Mouse (Mus musculus): ENCODE results near the gene Dpf3.

Gene Dpf3

DNA sequence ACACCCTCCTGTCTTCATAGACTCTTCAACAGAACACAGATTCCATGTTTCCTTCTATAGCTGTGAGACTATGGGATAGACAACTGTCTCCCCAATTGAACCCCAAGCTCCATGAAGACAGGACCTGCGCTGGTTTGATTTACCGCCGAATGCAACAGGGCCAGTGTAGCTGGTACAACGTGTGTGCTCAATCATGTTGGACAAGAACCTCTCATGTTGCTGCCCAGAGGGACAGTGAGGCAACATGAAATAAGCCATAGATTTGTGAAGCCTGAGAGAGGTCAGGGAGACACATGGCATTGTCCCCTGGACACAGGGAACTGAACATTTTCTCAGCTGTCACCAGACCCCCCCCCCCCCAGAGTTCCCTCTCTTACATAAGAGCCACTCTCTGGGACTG is 21.5 kb downstream of the Dpf3 start:
- no peak for DNase-seq

DNA sequence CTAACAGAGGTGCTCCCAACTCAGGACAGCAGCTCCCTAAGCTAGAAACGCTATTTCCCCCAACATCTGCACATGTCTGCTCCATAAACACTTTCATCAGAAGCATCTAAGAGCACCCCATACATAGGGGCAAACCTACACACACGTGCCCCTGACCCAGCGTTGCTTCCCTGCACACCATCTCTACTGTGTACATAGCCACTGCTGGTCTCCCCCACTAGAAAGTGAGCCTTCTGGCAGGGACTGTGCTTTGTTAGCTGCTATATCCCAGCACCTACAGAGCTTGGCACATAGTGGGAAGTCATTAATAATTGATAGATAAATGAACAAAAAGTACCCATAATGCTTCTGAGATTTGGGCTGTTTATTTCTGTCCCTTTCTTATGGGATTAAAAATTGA is 27.2 kb downstream of the Dpf3 start:
- no peak for DNase-seq

DNA sequence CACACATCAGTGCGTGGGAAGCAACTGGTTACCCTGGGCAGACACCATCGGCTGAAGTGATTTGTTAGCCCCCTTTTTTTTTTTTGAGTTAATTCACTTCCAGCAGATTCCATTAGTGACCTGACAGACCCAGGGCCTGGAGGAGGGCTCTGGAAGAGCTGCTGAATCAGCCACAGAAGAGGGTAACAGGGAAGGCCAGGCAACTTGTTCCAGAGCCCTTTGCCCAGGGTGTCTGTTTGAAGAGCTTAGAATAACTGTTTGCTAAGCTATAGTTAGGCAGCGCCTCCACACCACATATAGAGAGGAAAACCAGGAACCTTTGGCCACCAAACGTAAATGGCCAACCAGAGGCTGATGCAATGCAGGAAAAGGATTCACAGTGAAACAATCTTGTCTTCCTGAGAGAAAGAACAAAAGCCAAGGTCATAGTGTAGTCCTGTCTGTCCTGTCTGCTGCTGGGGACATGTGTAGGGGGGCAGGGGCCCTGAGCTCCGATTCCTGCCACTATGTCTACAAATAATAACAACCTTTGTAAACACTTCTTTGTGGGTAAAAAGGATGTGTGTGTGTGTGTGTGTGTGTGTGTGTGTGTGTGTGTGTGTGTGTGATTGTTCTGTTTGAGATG is 32.7 kb downstream of the Dpf3 start:
- no peak for DNase-seq

DNA sequence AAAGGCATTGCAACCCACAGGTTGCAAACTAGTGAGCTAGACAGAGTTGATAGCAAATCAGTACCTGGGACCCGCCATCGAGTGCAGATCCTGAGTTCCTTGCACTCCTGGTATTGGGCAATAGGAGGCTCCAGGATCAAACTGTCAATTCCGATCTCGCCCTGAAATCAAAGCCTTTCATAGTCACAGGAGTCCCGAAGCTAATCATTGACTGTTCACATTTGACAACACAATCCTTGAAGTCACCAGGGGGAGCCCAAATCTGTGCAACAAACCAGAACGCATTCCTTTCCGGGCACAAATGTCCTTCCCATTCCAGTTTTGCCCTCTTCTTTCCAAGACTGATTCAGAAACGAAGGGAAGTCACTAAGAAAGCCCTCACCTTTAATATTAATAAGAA is 35.7 kb downstream of the Dpf3 start:
- DNase-seq, result no peak

DNA sequence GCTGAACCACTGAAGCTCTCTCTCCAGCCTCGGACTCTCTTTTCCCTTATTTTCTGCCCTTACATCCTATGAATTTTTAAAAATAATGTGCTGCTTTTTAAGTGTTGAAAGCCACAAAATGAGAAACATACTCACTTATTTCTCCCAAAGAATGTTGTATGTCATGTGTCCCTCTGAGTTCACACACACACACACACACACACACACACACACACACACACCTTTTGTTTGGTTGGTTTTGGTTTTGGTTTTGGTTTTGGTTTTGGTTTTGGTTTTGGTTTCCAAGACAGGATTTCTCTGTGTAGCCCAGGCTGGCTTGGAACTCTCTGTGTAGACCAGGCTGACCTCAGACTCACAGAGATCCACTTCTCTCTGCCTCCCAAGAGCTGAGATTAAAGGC is 37.0 kb downstream of the Dpf3 start:
- DNase-seq, result no peak

DNA sequence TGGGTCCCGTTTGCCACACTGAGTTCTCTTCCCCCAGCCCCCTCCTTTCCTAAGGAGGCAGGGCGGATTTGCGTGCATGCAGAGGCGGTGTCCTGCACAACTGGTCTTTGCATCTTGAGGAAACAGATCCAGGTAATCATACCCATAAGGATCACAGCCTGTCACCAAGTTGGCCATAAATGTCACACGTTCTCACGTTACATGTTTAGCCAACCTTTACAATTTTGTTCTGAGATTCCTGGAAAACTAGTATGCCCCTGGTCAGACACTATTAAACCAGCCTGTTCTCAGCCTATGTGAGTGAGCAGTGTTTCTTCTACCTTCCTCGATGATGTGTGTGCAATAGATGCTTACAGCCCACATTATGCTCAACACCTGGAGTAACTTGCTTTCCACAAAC is 38.3 kb downstream of the Dpf3 start:
- DNase-seq, result no peak

DNA sequence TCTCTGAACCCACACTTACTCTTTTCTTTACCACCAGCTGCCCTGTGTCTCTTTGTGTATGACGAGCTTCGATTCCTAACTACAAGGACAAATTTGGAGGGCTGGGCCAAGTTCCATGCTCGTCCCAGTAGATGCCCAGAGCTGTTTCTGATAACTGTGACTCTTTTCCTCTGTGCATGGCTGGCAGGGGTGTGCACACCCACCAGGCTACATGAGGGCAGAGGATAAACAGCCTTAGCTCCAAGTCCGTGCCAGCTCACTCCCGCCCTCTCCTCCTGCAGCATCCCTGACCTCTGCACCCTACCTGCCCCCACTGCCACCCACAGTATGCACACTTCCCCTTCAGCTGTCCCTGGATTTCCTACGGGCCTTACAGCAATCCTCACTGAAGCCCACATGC is 41.9 kb downstream of the Dpf3 start:
- no peak for DNase-seq

DNA sequence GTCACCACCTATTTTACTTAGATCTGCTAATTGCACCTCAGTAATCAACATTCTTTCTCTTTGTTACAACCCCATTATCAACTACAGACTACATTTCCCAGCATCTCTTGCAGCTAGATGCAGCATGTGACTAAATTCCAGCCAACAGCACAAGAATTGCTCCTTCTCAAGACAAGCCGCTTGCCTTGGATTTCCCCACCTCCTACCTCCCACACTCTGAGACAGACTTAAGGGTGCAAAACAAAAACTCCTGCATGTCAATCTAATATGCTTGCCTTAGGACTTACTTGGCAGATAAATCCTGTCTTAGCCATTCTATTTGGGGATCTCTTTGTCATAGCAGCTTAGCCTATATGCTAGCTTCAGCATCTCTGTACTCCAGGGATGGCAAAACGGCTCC is 43.1 kb downstream of the Dpf3 start:
- DNase-seq, result no peak

DNA sequence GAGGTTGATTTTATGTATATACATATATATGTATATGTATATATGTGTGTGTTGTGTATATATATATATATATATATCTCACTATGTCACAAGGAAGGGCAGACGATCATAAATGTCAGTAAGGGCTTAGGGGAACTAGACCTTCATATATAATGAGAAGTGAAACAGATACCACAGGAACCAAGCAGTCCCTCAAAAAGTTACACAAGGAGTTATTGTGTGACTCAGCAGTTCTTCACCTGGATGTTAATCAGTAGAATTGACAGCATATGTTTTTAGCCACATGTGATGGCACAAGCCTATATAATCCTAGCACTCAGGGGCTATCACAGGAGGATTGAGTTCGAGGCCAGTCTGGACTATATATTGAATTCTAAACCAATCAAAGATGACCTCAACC is 49.5 kb downstream of the Dpf3 start:
- DNase-seq, result no peak

DNA sequence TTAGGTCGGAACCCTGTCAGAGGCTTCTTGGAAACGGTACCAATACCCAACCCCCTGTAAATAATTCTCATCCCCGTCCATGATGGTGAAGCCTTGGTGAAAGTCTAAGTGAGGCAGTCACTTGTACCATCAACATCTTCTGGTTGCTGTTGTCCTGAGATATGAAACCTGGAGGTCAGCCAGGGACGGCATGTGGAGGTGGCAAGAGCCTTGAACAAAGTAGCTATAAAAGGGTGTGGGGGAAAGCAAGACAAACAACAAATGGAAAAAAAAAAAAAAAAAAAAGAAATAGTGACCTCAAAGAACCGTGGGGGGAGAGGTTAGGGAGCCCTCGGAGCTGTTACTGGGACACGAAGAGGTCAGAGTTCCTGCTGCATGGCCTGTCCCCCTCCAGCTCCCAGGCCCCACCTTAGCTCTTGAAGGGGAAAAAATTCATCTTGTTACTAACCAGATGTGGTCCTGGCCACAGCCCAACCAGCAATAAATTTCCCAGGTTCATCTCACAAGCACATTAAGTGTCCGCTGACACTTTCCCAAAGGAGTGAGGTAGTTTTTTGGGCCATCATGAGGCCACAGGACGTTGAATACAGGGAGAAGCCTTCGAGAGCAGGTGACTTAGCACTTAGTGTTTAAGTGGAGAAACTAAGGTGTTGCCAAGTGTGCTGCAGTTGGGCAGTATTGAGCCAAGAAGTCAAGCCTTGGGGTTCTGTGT is 53.4 kb downstream of the Dpf3 start:
- DNase-seq, result no peak

DNA sequence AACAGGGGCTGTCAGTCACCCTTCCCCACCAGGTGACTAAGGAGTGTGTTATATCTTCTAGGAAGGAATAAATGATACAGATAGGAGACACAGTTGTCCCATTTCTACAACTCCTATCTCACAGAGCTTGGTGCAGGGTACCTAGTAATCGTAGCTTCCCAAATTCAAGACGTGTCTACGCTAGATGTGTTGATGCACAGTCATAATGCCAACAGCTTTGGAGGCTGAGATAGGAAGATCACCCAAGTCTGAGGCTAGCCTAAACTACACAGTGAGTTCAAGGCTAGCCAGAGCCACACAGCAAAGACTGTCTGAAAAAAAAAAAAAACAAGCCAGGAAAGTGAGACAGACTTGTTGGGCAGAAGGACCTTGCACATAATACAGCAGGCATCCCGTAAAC is 54.1 kb downstream of the Dpf3 start:
- no peak for DNase-seq

DNA sequence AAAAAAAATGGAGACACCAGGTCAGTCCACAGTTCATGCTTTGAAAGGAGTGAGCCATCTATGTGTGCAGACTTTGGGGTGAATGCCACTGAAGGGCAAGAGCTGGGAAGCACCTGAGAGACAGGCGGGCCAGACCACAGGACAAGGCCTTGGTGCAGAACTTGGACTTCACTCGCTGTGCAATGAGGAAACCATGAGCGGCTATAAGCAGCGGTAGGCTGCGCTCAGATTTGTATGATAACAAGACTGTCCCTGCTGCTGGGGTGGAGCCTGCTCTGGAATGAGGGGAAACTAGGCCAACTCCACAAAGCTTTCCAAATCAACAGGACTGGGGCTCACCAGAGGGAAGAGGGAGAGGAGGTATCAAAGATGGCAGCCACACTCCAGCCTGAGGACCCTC is 57.3 kb downstream of the Dpf3 start:
- peak; percentile 26 for DNase-seq

DNA sequence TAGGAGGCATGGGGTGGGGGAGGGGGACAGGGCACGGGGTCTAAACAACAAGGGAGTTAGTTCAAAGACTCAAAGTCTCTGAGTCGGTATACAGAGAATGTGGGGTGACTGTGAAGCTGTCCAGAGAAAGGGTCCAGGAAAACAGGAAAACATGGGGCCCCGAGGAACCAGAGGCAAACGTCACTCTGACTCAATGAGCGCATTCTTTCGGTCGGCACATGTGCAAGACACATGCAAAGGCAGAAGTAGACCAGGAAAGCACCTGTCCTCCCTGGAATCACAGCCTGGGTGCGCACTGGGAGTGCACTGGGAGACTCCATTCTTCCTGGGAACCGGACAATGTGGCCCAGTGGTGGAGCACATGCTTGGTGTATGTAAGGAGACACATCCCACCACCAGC is 59.5 kb downstream of the Dpf3 start:
- DNase-seq, result no peak

DNA sequence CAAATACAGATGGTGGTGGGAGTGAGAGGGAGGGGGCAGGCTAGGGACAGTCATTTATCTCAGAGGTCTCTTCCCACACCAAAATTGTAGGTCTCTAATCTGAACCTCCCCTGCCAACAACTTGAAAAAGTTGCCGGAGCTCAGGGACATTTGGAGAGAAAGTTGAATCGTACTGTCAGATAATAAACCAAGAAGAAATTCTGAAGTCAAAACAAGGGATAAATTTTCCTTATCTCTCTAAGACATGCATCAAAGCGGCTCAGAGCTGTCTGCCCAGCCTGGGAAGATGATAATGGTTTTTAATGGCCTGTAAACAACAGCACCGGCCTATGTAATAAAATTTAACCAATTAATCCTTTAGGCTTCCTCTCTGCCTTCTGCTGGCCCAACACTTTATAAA is 59.9 kb downstream of the Dpf3 start:
- no peak for DNase-seq

DNA sequence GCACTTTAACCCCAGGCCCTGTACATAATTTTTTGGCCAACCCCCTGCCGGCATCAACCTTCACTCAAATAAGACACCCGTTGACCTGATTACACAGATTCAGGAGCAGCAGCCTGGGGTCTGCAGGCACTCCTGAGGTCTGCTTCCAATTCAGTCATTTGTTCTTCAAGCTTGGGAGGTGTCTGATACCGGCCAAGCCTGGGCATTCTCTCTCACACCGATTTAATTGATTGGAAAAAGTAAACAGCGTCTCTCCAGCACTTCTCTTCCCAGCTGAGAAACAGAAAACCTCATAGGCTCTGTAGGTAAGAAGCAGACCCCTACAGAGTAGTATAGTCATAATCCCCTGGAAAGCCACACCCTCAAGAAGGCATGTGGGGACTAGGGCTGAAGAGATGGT is 61.2 kb downstream of the Dpf3 start:
- DNase-seq, result no peak

DNA sequence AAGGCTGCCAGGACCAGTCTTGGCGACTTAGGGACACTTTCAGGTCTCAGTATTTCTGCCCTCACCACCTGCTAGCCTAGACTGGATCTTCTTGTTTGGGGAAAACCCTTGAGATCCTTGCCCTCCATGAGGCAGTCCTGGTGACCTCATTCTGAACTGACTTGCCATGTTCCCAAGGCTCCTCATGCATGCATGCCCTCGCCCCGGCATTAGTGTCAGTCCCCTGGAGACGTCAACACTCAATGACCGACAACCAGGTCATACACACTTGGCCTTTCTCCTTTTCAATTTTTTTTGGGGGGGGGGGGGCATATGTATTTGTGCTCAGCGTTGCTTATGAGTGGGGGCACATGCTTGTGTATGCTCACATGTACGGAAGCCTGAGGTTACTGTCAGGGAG is 61.8 kb downstream of the Dpf3 start:
- peak; percentile 69 for DNase-seq

DNA sequence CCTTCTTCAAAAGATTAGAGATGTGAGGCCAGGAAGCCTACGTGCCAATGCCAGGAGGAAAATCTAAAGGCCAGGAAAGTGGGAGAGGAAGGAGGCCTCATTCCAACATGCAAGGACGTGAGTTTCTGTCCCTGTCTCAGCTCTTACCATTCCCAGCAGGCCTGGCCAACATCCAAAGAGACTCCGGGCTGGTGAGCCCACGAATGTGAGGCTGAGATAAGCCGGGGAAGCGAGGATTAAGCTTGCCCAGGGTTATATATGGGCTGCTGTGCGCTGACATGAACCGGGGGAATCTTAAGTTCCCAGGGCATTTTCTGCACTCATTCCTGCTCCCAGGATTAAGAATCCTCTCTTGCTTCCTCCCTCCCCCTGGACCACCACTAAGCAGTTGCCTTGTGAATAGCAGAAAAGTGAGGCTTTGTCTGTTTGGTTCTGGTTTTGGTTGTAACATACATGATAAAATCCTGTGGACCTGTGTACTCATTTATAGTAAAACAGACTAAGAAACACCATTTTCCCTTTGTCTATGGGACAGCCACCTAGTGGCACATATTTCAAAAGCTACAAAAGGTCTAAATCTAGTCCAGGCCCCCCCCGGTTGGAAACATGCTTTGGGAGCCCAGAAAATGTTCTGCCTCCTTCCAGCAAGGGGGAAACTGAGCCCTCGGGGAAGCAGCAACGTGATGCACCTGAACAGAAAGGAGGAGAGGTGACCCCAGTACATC is 62.6 kb downstream of the Dpf3 start:
- peak; percentile 59 for DNase-seq

DNA sequence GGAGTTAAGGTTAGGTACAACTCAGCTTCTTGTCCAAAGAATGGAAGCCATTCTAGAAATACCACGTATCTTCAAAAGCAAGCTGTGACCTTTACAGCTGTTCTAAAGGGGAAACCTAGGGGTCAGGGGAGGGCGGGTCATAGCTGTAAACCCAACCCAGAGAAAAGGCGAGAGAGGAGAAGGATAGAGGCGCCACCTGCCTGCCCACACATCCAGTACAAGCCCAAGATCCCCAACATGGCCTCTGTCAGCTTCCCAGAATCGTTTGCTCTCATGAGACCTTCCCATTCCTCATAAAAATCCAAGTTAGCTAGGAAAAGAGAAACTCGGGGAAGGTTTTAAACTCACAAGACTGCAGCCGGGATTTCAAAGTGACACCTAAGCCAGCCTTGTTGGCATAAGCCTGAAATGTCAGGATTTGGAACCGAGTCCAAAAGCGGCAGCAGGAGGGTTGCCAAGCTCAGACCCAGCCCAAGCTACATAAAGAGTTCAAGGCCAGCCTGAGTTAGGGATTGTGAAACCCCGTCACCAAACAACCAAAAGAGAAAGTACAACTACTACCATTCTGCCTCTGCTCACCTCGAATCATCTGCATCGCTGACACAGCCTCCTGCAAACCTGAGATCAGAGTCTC is 63.3 kb downstream of the Dpf3 start:
- DNase-seq, result no peak

DNA sequence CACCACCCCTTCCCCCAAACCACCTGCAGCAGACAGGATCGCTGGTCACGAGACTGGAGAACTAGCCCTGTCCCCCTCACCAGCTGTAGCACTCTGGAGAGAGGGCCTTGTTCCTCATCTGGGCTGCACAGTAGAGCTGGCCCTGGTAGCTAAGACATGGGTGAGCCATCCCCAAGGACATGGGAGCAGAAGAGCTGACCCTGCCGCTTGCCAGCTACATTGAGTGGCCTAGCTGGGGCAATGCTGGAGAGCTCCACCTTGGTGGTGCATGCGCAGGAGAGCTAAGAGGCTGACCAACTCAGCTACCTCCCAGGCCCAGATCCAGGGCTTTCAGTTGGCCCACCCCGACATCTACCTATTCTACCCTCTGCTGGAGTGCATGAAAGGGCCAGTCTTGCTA is 67.2 kb downstream of the Dpf3 start:
- DNase-seq, result no peak

DNA sequence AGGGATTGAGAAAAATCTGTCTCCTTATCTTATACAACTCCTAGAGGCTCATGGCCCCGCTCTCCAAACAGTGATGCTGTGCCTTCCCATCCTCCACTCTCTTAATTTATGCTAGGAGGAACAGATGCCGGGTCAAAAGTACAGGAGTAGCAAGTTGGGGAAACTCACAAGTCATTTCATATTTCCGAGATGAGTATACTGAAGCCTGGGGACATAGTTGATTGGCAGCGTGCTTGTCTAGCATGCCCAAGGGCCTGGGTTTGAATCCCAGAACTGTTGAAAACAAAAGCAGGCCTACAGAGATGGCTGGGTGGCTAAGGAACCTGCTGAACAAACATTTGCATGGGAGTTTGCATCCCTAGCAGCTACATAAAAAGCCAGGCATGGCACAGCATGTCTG is 72.3 kb downstream of the Dpf3 start:
- no peak for DNase-seq

DNA sequence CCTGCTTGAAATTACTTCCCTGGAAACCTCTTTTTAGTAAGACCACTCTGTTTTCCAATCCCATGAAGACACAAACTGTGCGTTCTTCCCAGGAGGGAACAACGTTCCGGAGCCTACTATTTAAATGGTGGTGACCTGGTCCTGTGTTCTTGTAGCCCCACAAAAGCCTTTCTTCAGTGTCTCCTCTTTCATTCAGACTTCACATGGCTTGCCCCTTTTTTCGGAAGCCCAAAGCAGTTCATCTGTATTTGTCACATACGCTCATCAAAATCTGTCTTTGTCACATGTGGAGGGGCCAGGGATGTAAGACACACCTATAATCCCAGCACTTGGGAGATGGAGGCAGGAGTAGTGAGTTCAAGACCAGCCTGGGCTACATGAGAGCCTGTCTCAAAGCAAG is 73.8 kb downstream of the Dpf3 start:
- no peak for DNase-seq

DNA sequence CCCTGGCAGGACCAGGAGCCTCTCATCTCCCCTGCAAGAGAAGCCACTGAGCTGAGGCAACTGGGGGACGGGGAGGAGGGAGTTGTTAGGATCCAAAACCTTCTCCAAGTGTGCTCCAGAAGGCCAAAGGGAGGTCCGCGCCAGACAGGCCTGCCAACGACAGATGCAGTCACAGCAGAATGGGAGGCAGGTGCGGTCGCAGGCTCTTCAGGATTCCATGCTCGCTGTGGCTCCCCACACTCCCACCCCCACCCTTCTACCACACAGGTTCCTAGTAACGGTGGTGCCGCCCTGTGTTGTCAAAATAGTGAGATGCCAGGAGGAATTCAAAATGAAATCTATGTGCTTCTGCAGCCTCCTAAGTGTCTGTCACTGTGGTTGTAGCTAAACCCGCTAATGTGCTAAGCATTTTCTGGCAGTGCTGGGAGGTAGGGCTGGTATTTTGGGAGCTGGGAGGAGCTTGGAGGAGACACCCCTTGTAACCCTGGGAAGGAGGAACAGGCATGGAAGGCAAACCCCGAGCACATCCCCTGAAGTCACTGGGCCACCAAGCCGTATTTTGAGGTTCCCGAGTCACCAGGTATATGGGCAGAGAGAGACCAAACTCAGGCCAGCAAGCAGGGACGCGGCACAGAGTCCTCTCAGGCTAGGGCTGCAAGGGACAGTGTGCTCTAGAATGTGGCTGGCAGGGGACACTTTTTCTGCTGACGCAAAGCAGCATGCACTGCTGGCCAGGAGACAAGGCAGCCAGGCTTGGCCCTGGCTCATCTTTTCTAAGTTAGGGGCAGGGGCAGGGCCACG is 75.6 kb downstream of the Dpf3 start:
- DNase-seq, result no peak

DNA sequence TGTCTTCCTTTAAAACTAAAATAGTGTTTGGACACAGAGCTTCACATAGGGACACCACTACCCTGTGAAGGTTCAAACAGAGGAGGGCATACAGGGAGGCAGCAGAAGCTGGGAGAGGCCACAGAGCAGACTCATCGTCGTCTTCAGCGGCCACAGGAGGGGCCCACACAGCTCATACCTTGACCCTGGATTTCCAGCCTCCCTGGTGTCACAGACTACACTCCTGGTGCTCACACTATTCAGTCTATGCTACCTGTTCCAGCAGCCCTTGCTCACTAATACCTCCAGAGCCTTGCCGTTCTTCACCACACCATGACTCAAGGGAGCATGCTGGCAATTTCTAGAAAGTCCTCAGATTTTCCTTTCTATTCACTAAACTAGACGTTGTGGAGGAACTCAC is 76.5 kb downstream of the Dpf3 start:
- DNase-seq, result no peak
